Mouse (Mus musculus) intestine, embryonic 14.5 days (tissue): ENCODE results near the gene 1700025C18Rik. TPM values are rescaled to one million over a fixed set of nuclear protein-coding genes. Genes with fewer than 3 reads are reported as not detected.

Experiments used
- ATAC-seq: fragments of 200-750 bp; cut with Nextera tagmentation; replicated peaks from 2 replicates; pipeline ENCODE4 v1.8.0; 2017; ENCODE audit warnings: low read depth, moderate number of reproducible peaks, moderate TSS enrichment, moderate library complexity; ENCODE audit not compliant: low FRiP score, low TSS enrichment
- DNase-seq: peaks from one replicate; pipeline ENCODE4 v3.0.0-alpha.2; 2018; ENCODE audit warnings: low spot score
- H3K27ac ChIP-seq: fragments of 300-500 bp; sonication (generic); 2 replicates; pipeline ENCODE4 v1.5.1; 2014; ENCODE audit warnings: low read depth, mild to moderate bottlenecking, control low read depth
- H3K27me3 ChIP-seq: fragments of 300-500 bp; sonication (generic); replicated peaks from 2 replicates; pipeline ENCODE4 v1.6.1; 2014; ENCODE audit warnings: low read length, control low read depth; ENCODE audit not compliant: control insufficient read depth, insufficient read depth
- H3K36me3 ChIP-seq: fragments of 300-500 bp; sonication (generic); 2 replicates; pipeline ENCODE4 v1.6.1; 2014; ENCODE audit warnings: low read length, control low read depth; ENCODE audit not compliant: control insufficient read depth, insufficient read depth
- H3K4me1 ChIP-seq: fragments of 300-500 bp; sonication (generic); replicated peaks from 2 replicates; pipeline ENCODE4 v1.6.1; 2014; ENCODE audit warnings: low read length, control low read depth, mixed read lengths; ENCODE audit not compliant: control insufficient read depth, insufficient read depth
- H3K4me2 ChIP-seq: fragments of 300-500 bp; sonication (generic); 2 replicates; pipeline ENCODE4 v1.6.1; 2014; ENCODE audit warnings: low read length
- H3K4me3 ChIP-seq: fragments of 300-500 bp; sonication (generic); 2 replicates; pipeline ENCODE4 v1.5.1; 2014; ENCODE audit warnings: low read depth, low read length, control low read depth, mixed read lengths
- H3K9ac ChIP-seq: fragments of 300-500 bp; sonication (generic); 2 replicates; pipeline ENCODE4 v1.6.1; 2014; ENCODE audit warnings: mild to moderate bottlenecking, low read length
- H3K9me3 ChIP-seq: fragments of 300-500 bp; sonication (generic); 2 replicates; pipeline ENCODE4 v1.6.1; 2016; ENCODE audit warnings: low read length, control low read depth; ENCODE audit not compliant: control insufficient read depth
- WGBS: fragments of 180-500 bp; shearing (Covaris S2); extraction: QIAGEN DNeasy Blood & Tissue Kit; methylation state at CpG from one replicate; pipeline ENCODE4 v1.1.7; 2014; 5-methylcytosine and 5-hydroxymethylcytosine counted together
- polyA plus RNA-seq: library from polyadenylated mRNA; unstranded; fragments of >200 nt; fragmentation: Nextera tagmentation; extraction: Ambion mirVana; gene quantifications from 2 replicates; pipeline ENCODE4 v1.2.1, GENCODE M21; 2014

1700025C18Rik gene
- polyA plus RNA-seq, 1 experiment from 2014 or later, result not detected

- no peak overlapping the region for H3K9ac ChIP-seq
- H3K27ac ChIP-seq, result no peak overlapping the region
- DNase-seq (no peak), ATAC-seq (no peak)
- no peak overlapping the region for H3K4me3 ChIP-seq
- no peaks in the 10 kb centered on the region for H3K9me3 ChIP-seq
- peaks cover 69% of the 10 kb centered on the region for H3K27me3 ChIP-seq
- no peak overlapping the region for H3K4me2 ChIP-seq
- 47% methylated on average over 11 of the region's 11 CpGs for WGBS
- no peaks in the 10 kb centered on the region for H3K36me3 ChIP-seq
- H3K4me1 ChIP-seq, result peaks cover 3% of the 10 kb centered on the region; the same call in 1 of the 2 replicates
Observed at GRCm38 (mm10) chr2:165074081-165074884, 16.3 kb downstream of the 1700025C18Rik start.

GRCm38 (mm10) chr2:165073381-165073781 is 17.2 kb downstream of the 1700025C18Rik start:
- Histone ChIP-seq H3K4me1 (peaks cover 3% of the 10 kb centered on the region; the same call in 1 of the 2 replicates), H3K36me3 (no peaks in the 10 kb centered on the region), H3K27ac (no peak overlapping the region), H3K4me2 (no peak overlapping the region), H3K9me3 (no peaks in the 10 kb centered on the region), H3K27me3 (peaks cover 60% of the 10 kb centered on the region), H3K4me3 (no peak overlapping the region), H3K9ac (no peak overlapping the region)
- 20% methylated on average over 9 of the region's 9 CpGs for WGBS
- ATAC-seq, result no peak
- no peak for DNase-seq

GRCm38 (mm10) chr2:165070096-165070816 is 20.3 kb downstream of the 1700025C18Rik start:
- DNase-seq, result peak; percentile 83

DNA sequence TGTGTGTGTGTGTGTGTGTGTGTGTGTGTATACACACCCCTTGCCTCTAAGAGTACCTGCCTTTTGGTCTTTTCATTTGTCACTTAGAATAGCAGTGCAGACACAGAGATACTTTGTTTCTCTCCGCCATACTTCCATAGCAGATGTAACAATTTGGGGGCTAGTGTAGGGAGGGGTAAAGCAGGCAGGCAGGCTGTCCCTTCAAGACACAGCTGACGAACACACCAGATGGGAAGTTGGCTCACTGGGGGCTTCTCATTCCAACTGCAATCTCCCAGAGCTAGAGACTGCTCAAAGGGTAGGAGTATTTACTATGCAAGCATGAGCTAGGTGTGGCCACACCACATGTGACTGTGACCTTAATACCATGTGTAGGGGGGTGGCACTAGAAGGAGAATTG is 21.7 kb downstream of the 1700025C18Rik start:
- no peak overlapping the region for H3K27ac ChIP-seq
- ATAC-seq (no peak), DNase-seq (no peak)
- WGBS, result 66% methylated on average over 2 of the region's 2 CpGs
- H3K4me1 ChIP-seq, result peaks cover 3% of the 10 kb centered on the region; the same call in 1 of the 2 replicates
- H3K4me3 ChIP-seq, result no peak overlapping the region
- no peaks in the 10 kb centered on the region for H3K9me3 ChIP-seq
- H3K36me3 ChIP-seq, result no peaks in the 10 kb centered on the region
- peaks cover 21% of the 10 kb centered on the region for H3K27me3 ChIP-seq
- no peak overlapping the region for H3K9ac ChIP-seq
- H3K4me2 ChIP-seq, result no peak overlapping the region

More at GRCm38 (mm10) chr2:165070096-165070816, 20.3 kb downstream of the 1700025C18Rik start:
- peaks cover 3% of the 10 kb centered on the region; the same call in 1 of the 2 replicates for H3K4me1 ChIP-seq
- H3K4me2 ChIP-seq, result 0 out of 2 replicates have a peak overlapping the region, but pooled peaks have one; percentile 4
- WGBS, result 23% methylated on average over 23 of the region's 23 CpGs
- peak; percentile 18; the same call in 1 of the 2 replicates for ATAC-seq
- no peaks in the 10 kb centered on the region for H3K36me3 ChIP-seq
- no peak overlapping the region for H3K9ac ChIP-seq
- no peak overlapping the region for H3K4me3 ChIP-seq
- H3K27ac ChIP-seq, result no peak overlapping the region
- H3K9me3 ChIP-seq, result no peaks in the 10 kb centered on the region
- H3K27me3 ChIP-seq, result peaks cover 29% of the 10 kb centered on the region

DNA sequence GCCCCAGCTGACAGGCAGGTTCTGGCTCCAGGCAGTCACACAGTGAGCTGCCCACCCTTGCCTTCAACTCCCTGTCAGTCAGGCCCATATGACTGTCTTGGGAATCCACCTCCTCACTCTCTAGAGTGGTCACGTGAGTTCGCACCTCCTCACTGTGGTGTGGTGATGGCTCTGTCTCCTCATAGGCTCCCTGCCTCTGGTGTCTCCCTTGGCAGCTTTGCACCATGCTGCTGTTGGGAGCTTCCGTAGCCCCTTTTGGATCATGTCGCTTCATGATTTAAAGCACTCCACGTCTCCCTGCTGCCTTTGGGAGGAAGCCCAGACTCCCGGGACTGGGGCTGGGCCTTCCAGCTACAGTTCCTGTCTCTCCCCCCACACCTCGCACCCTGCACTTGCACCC is 26.1 kb downstream of the 1700025C18Rik start:
- Histone ChIP-seq H3K27ac (no peak overlapping the region), H3K4me1 (no peaks in the 10 kb centered on the region; the same call in 1 of the 2 replicates), H3K36me3 (no peaks in the 10 kb centered on the region), H3K4me3 (no peak overlapping the region), H3K9ac (no peak overlapping the region), H3K9me3 (no peaks in the 10 kb centered on the region), H3K27me3 (0 out of 2 replicates have a peak, but pooled peaks cover 2% of the 10 kb centered on the region), H3K4me2 (no peak overlapping the region)
- WGBS, result 43% methylated on average over 7 of the region's 7 CpGs
- no peak for DNase-seq
- ATAC-seq, result no peak; the same call in 1 of the 2 replicates

DNA sequence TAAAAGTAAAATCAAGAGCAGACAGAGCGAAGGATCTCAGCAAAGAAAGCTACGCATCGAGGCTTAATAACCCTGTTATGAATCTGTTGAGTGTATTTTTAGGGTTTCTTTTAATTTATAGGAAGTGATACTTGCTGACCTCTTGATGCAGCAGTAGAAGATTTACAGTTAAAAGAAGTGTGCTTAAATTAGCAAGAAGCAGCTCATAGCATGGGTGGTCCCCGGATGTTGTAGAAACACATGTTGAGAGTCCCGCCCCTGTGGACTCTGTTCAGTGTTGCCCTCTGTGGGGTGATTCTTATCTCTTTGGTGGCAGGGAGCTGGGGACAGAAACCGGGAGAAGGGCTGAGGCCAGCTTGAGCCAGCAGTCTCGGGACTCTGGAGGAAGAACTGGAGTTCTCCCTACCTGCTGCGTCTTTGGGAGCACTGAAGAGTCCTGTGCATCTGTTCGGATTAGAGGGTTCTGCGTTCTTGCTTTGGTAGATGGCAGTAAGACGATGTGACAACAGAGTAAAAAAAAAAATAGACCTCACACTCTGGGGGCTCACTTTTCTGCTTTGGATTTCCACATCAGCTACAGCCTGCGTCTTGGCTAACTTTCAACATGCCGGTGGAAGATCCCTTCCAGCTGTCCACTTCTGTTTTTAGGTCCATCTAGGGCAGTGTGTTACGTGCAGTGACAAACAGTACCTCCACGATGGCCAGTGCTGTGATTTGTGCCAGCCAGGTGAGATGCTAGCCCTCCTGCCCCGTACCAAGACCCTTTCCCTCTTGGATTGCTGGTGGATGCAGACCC is 28.7 kb downstream of the 1700025C18Rik start:
- H3K4me2 ChIP-seq, result no peak overlapping the region
- no peak for ATAC-seq

GRCm38 (mm10) chr2:165059961-165060360 is 30.6 kb downstream of the 1700025C18Rik start:
- DNase-seq, result no peak
- H3K4me3 ChIP-seq, result no peak overlapping the region
- no peak overlapping the region for H3K27ac ChIP-seq
- WGBS, result 95% methylated on average over 4 of the region's 4 CpGs
- no peak for ATAC-seq
- no peak overlapping the region for H3K4me2 ChIP-seq
- no peaks in the 10 kb centered on the region for H3K27me3 ChIP-seq
- H3K9ac ChIP-seq, result no peak overlapping the region
- H3K4me1 ChIP-seq, result peaks cover 14% of the 10 kb centered on the region
- H3K9me3 ChIP-seq, result no peaks in the 10 kb centered on the region
- H3K36me3 ChIP-seq, result no peaks in the 10 kb centered on the region

More for the DNA sequence above, 28.7 kb downstream of the 1700025C18Rik start:
- no peaks in the 10 kb centered on the region for H3K27me3 ChIP-seq
- no peaks in the 10 kb centered on the region for H3K9me3 ChIP-seq
- H3K4me3 ChIP-seq, result no peak overlapping the region
- WGBS, result 56% methylated on average over 16 of the region's 16 CpGs
- no peak overlapping the region for H3K27ac ChIP-seq
- H3K4me1 ChIP-seq, result no peaks in the 10 kb centered on the region; the same call in 1 of the 2 replicates
- no peak overlapping the region for H3K9ac ChIP-seq
- DNase-seq, result no peak
- H3K36me3 ChIP-seq, result no peaks in the 10 kb centered on the region
